Comparison of ENCODE assay signal across 8 mouse cellular contexts in the genomic region with DNA sequence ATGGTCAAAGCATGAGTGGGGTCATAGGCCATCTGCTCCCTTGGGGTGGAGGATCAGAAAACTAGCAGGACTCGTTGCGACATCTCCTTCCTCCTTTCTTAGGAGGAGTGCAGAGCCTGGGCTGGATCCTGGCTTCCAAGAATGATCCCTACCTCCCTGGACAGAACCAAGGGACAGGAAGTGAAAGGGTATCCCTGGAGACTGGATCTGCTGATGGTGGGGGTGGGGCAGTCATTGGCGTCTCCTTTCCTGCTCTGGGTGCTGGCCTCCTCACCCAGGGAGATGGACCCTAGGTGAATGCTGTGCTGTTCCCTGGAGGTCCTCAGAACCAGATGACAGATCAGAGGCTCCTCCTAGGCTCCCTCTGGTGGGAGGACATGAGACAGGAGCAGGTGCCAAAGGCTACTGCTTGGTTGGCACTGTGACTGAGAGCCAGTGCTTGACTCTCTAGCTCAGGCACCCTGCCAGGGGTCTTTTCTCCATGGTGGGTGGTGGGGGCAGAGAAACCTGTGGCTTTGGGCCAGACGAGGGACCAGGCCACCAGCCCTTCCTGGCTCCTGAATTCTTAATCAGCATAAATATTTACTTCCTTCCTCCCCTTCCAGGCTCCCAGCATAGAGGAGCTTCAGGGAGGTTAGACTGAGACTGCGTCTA. TPM values are rescaled to one million over a fixed set of nuclear protein-coding genes. Genes with fewer than 3 reads are reported as not detected.
A peak's percentile ranks its signal among the peaks of the same experiment; 100 is the strongest.
DNase-seq lines count a peak whose midpoint lies in the region; ATAC-seq and TF ChIP-seq lines count a peak whose summit lies in the region.

No protein-coding gene starts in this region.

- no peak overlapping the region for H3K4me2 ChIP-seq in hindbrain, embryonic 15.5 days
- no peak overlapping the region for H3K4me2 ChIP-seq in myocyte (ENCODE audit: low read depth)

- TF ChIP-seq POLR2A in liver, adult 2 months (IDR thresholded peaks at IDR 0.05; ENCODE audit: extremely low read depth, insufficient read depth, low read length): no peak
- no peak for TF ChIP-seq POLR2A in myocyte (IDR thresholded peaks at IDR 0.05; ENCODE audit: insufficient read length, low read depth)

- H3K9ac ChIP-seq in hindbrain, embryonic 15.5 days: no peak overlapping the region
- no peak overlapping the region for H3K9ac ChIP-seq in liver, adult 2 months (ENCODE audit: low read depth, low read length)

- peak overlapping the region; percentile 18; the same call in 1 of the 2 replicates for H3K27ac ChIP-seq in hindbrain, embryonic 15.5 days (replicated peaks)
- peak overlapping the region; percentile 23 for H3K27ac ChIP-seq in liver, adult 2 months (replicated peaks; ENCODE audit: insufficient read depth, low read depth, low read length)

- H3K9me3 ChIP-seq in hindbrain, embryonic 15.5 days: no peaks in the 10 kb centered on the region

- H3K79me2 ChIP-seq in liver, adult 2 months (ENCODE audit: control insufficient read depth, insufficient read depth, low read length): no peaks in the 10 kb centered on the region
- H3K79me2 ChIP-seq in myocyte (ENCODE audit: control insufficient read depth, insufficient read depth): peaks cover 72% of the 10 kb centered on the region

- peak; percentile 15; the same call in 1 of the 2 replicates for ATAC-seq in hindbrain, embryonic 15.5 days (ENCODE audit: low FRiP score, low read depth)

- no peak overlapping the region for H3ac ChIP-seq in myocyte (ENCODE audit: control insufficient read depth, insufficient read length)

- H3K36me3 ChIP-seq in hindbrain, embryonic 15.5 days: peaks cover 12% of the 10 kb centered on the region
- no peaks in the 10 kb centered on the region for H3K36me3 ChIP-seq in liver, adult 2 months (ENCODE audit: control insufficient read depth, insufficient read depth, low read length)
- H3K36me3 ChIP-seq in myocyte (ENCODE audit: control insufficient read depth, insufficient read depth): peaks cover 14% of the 10 kb centered on the region

- H3K4me3 ChIP-seq in hindbrain, embryonic 15.5 days: no peak overlapping the region
- H3K4me3 ChIP-seq in liver, adult 2 months (ENCODE audit: insufficient read depth, low read depth, low read length): no peak overlapping the region
- no peak overlapping the region for H3K4me3 ChIP-seq in myocyte

- TF ChIP-seq CTCF in liver, adult 2 months (IDR thresholded peaks at IDR 0.05; ENCODE audit: low read depth, low read length): peak; percentile 43

- no peaks in the 10 kb centered on the region for H3K27me3 ChIP-seq in hindbrain, embryonic 15.5 days
- H3K27me3 ChIP-seq in liver, adult 2 months (ENCODE audit: control insufficient read depth, insufficient read depth, low read length): no peaks in the 10 kb centered on the region
- no peaks in the 10 kb centered on the region for H3K27me3 ChIP-seq in myocyte (ENCODE audit: control insufficient read depth, insufficient read depth, insufficient read length)

- whole genome bisulfite sequencing in hindbrain, embryonic 15.5 days: 34% methylated on average over 5 of the region's 5 CpGs
- 52% methylated on average over 5 of the region's 5 CpGs for WGBS in liver, adult 2 months

- DNase-seq in adrenal gland, adult (ENCODE audit: inconsistent age in 2 of 2, low spot score in 1 of 2): peak; percentile 49 to 81
- no peak for DNase-seq in adrenal gland, adult 18-20 months (ENCODE audit: low spot score in 2 of 2)
- peak; percentile 68 for DNase-seq in adrenal gland, postnatal 14 days
- DNase-seq in gastrocnemius, postnatal 10 days: peak; percentile 56
- no peak for DNase-seq in liver, adult 2 months (ENCODE audit: extremely low read depth, low read depth, low spot score)
- DNase-seq in ovary, postnatal 36 days (ENCODE audit: low spot score): no peak

- peaks cover 51% of the 10 kb centered on the region for H3K4me1 ChIP-seq in hindbrain, embryonic 15.5 days (replicated peaks)
- no peaks in the 10 kb centered on the region for H3K4me1 ChIP-seq in liver, adult 2 months (ENCODE audit: control insufficient read depth, insufficient read depth, low read length)

TF ChIP-seq in myocyte, 11 proteins besides CTCF, POLR2A, EP300 and RAD21:
- TF ChIP-seq USF1 (IDR thresholded peaks at IDR 0.05; ENCODE audit: low read depth) (no peak), MYOD1 (IDR thresholded peaks at IDR 0.05; ENCODE audit: control insufficient read depth in 1 of 3, insufficient read length in 2 of 3, low read depth in 2 of 3) (peak in 2 of 3 experiments; percentile 29 to 65), E2F4 (IDR thresholded peaks at IDR 0.05; ENCODE audit: insufficient read depth) (no peak), CEBPB (IDR thresholded peaks at IDR 0.05; ENCODE audit: insufficient read depth, poor library complexity, severe bottlenecking) (peak; percentile 44; the same call in 1 of the 2 replicates), MAX (IDR thresholded peaks at IDR 0.05; ENCODE audit: low read depth) (no peak), REST (IDR thresholded peaks at IDR 0.05; ENCODE audit: insufficient read depth, insufficient read length) (no peak), SRF (IDR thresholded peaks at IDR 0.05; ENCODE audit: control insufficient read depth, insufficient read length, low read depth) (no peak), POLR2AphosphoS2 (IDR thresholded peaks at IDR 0.05; ENCODE audit: insufficient read length, low read depth) (no peak), TCF3 (IDR thresholded peaks at IDR 0.05; ENCODE audit: insufficient read length, low read depth) (no peak), MYOG (IDR thresholded peaks at IDR 0.05; ENCODE audit: control insufficient read depth in 1 of 3, insufficient read depth in 1 of 3, insufficient read length in 2 of 3, low read depth in 2 of 3) (peak in 1 of 3 experiments; percentile 62)

RNA-seq across cellular contexts. Expression of a gene that starts 12.0 kb away (rescaled TPM):
- total RNA-seq in adrenal gland, adult 18-20 months (2021): 10 to 100 TPM; 11.3 to 11.5 TPM
- total RNA-seq in adrenal gland, postnatal 14 days (2021): 23.7 and 25.1 TPM in 2 replicates
- total RNA-seq in gastrocnemius, postnatal 10 days (2021): 10 to 100 TPM; 22.2 to 32.3 TPM
- 17.0 and 19.7 TPM in 2 replicates for polyA plus RNA-seq in hindbrain, embryonic 15.5 days (2015; fragmentation: Nextera tagmentation; extraction: Ambion mirVana)
- total RNA-seq in liver, adult 2 months (2014; rRNA removed): 0.47 and 0.55 TPM in 2 replicates
- 1.7 and 2.5 TPM in 2 replicates for polyA plus RNA-seq in liver, adult 2 months (2012; rRNA removed)
- polyA plus RNA-seq in myocyte (2012; fragmentation: generic; extraction: Trizol): 29.6 TPM

RNA-seq across cellular contexts. Expression of a gene that starts 18.2 kb away (rescaled TPM):
- total RNA-seq in adrenal gland, adult 18-20 months (2021): 100 to 1,000 TPM; 117 to 118 TPM
- total RNA-seq in adrenal gland, postnatal 14 days (2021): 108 and 140 TPM in 2 replicates
- total RNA-seq in gastrocnemius, postnatal 10 days (2021): 10 to 100 TPM; 79.3 to 82.7 TPM
- polyA plus RNA-seq in hindbrain, embryonic 15.5 days (2015; fragmentation: Nextera tagmentation; extraction: Ambion mirVana): 161 and 170 TPM in 2 replicates
- 36.8 and 41.7 TPM in 2 replicates for total RNA-seq in liver, adult 2 months (2014; rRNA removed)
- 10.8 and 13.5 TPM in 2 replicates for polyA plus RNA-seq in liver, adult 2 months (2012; rRNA removed)
- 98.6 TPM for polyA plus RNA-seq in myocyte (2012; fragmentation: generic; extraction: Trizol)

RNA-seq across cellular contexts. Expression of a gene that starts 33.2 kb away (rescaled TPM):
- 10 to 100 TPM; 10.0 to 15.3 TPM for total RNA-seq in adrenal gland, adult 18-20 months (2021)
- total RNA-seq in adrenal gland, postnatal 14 days (2021): 11.4 and 14.9 TPM in 2 replicates
- total RNA-seq in gastrocnemius, postnatal 10 days (2021): 10 to 100 TPM in 1 of 2 experiments, 1 to 10 TPM in 1; 9.7 to 13.0 TPM
- 5.9 and 6.4 TPM in 2 replicates for polyA plus RNA-seq in hindbrain, embryonic 15.5 days (2015; fragmentation: Nextera tagmentation; extraction: Ambion mirVana)
- total RNA-seq in liver, adult 2 months (2014; rRNA removed): 4.0 and 5.1 TPM in 2 replicates
- polyA plus RNA-seq in liver, adult 2 months (2012; rRNA removed): 12.6 and 18.0 TPM in 2 replicates
- polyA plus RNA-seq in myocyte (2012; fragmentation: generic; extraction: Trizol): 34.7 TPM

RNA-seq across cellular contexts. Expression of a gene that starts 33.2 kb away (rescaled TPM):
- total RNA-seq in adrenal gland, adult 18-20 months (2021): 100 to 1,000 TPM; 132 to 145 TPM
- 166 and 173 TPM in 2 replicates for total RNA-seq in adrenal gland, postnatal 14 days (2021)
- 10 to 100 TPM; 71.4 to 87.2 TPM for total RNA-seq in gastrocnemius, postnatal 10 days (2021)
- 63.7 and 63.9 TPM in 2 replicates for polyA plus RNA-seq in hindbrain, embryonic 15.5 days (2015; fragmentation: Nextera tagmentation; extraction: Ambion mirVana)
- 76.3 and 81.0 TPM in 2 replicates for total RNA-seq in liver, adult 2 months (2014; rRNA removed)
- polyA plus RNA-seq in liver, adult 2 months (2012; rRNA removed): 37.7 and 43.1 TPM in 2 replicates
- 69.5 TPM for polyA plus RNA-seq in myocyte (2012; fragmentation: generic; extraction: Trizol)

RNA-seq across cellular contexts. Expression of a gene that starts 46.9 kb away (rescaled TPM):
- total RNA-seq in adrenal gland, adult 18-20 months (2021): 1 to 10 TPM; 5.1 to 5.7 TPM
- 5.7 and 9.2 TPM in 2 replicates for total RNA-seq in adrenal gland, postnatal 14 days (2021)
- total RNA-seq in gastrocnemius, postnatal 10 days (2021): 1 to 10 TPM; 6.6 to 6.9 TPM
- polyA plus RNA-seq in hindbrain, embryonic 15.5 days (2015; fragmentation: Nextera tagmentation; extraction: Ambion mirVana): 7.2 and 8.2 TPM in 2 replicates
- 3.2 and 3.8 TPM in 2 replicates for total RNA-seq in liver, adult 2 months (2014; rRNA removed)
- polyA plus RNA-seq in liver, adult 2 months (2012; rRNA removed): 2.5 and 2.8 TPM in 2 replicates
- polyA plus RNA-seq in myocyte (2012; fragmentation: generic; extraction: Trizol): 4.0 TPM

Comparison
In these comparisons a context has a peak if more than half of its experiments do, and no peak if none do; other contexts are left out.
1. DNase-seq: peak in adrenal gland, adult (2 of 2), adrenal gland, postnatal 14 days (single experiment) and gastrocnemius, postnatal 10 days (single experiment); none in adrenal gland, adult 18-20 months (0 of 2), liver, adult 2 months (single experiment) and ovary, postnatal 36 days (single experiment).